Mouse (Mus musculus) lung, postnatal 0 days (tissue): ENCODE measurements at regions not wholly inside any gene's neighbourhood (a gene's known extent, or its start where the extent isn't known, plus 50 kb on each side); places are given as distances from the start of the nearest gene placed in this dataset.

Experiments
- CTCF ChIP-seq: IDR thresholded peaks from 2 replicates; pipeline ENCODE4 v1.5.1; 2016; ENCODE audit warnings: antibody characterized with exemption, mild to moderate bottlenecking
- EP300 ChIP-seq: IDR thresholded peaks from 2 replicates; pipeline ENCODE4 v1.6.1; 2016; ENCODE audit warnings: antibody characterized with exemption, mild to moderate bottlenecking, control low read depth

DNA sequence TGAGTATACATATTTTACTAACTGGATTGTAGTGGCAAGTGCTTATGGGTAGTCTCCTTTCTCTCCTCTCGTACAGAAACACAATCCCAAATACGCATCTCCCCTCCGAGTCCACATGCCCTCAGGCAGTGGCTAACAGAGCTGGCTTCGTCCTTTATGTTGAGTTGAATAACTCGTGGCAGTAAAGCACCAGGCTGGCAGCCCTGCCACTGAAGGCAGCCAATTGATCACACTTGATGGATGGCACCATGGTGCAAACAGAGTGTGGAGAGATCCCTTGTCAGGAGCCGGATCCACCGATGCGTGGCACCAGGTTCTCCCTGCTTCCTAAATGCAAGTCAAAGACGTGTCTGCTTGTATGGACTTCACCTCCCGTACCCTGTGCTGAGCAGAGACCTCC lies 333.7 kb upstream of the Gcfc2 start:
- TF ChIP-seq CTCF, result no peak
- TF ChIP-seq EP300, result no peak
